Mouse (Mus musculus) fat pad, adult 2 months (tissue): ENCODE results near the gene Pgpep1l.

Source experiments
- DNase-seq: peaks from one replicate; pipeline ENCODE4 v3.0.0-alpha.2; 2011; ENCODE audit warnings: low read depth, low spot score; ENCODE audit errors: extremely low read depth

Pgpep1l gene

DNA sequence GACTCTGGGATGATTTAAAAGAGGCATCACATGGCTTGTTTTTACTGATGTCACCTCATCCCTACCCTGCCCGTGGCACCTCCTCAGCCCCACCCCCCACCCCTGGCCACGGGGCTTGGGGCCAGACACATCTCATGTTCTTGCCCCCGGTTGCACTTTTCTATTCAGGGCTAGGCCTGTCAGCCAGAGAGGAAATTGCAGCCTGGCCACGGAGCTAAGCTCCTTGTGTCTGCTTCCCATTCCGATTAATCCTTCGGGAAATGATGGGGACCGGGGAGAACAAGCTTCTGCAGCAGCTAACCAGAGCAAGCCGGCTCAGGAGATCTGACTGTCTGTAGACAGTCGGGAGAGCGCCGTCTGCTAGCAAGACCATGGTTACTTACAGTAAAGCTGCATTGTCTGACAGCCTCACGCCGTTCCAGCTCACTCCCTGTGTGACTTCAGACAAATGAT is 40.7 kb downstream of the Pgpep1l start:
- DNase-seq = no peak

DNA sequence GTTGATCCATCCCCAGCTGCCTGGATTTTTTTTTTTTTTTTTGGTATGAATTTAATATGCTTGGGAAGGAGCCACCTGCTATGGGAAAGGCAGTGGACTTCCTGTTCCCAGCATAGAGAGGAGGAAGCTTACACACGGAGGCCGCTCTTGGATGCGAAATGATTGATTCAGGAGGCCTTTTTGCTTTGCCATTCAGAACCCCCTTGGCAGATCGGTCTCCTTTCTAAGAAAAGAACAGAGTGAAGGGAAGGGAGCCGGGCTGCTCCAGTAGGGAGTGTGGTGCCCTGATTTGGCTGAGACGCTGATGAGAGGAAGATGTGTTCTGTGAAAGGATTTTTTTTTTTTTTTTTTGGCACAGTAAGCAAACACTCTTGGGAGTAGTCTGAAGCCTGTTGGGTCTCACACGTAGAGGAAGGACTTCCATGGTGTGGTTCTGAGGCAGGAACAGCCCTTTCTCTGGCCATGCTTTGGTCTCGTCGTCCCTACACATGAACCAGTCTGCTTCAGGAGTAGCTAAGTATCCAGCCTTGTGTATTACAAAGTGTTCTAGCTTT is 42.3 kb downstream of the Pgpep1l start:
- no peak for DNase-seq

DNA sequence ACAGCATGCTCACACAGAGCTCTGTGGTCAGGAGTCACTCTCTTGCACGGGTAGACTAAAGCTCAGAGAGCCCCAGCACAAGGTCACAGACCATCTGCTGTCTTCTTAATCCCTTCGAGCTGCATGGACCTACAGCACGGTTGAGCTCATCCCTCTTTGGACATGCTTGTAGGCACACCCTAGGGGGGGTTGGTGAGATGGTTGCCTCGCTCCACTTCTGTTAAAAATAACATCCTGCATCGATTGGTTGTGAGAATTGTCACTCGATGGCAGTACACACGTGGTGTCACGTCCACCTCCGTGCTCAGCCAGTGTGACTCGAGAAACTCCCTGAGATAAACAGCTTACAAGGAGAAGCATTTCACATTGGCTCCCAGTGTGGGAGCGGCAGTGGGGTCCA is 45.2 kb downstream of the Pgpep1l start:
- no peak for DNase-seq

DNA sequence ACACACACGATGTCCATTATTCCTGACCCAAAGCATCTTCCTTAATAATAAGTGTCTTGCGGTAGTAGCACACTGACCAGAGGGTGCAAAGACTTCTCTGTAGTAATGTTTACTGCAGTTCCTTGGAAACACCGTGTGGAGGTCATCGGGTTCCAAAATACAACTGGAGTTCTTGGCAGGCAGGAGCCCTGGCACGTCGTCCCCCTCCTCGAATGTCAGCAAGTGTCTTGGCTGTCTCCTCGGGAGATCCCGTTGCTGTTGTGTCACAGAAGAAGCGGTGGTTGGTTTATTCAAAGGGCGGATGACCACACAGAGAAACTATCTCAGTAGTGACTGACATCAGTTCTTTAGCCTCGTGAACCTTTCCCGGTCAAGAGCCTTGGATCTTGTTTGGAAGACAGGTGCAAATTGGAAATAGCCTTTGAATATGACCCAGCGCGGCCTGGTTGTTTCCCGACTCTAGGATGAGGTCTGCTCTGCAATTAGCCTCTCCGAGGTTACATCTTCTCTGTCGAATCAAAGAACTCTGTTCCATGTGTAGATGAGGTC is 48.4 kb downstream of the Pgpep1l start:
- no peak for DNase-seq

DNA sequence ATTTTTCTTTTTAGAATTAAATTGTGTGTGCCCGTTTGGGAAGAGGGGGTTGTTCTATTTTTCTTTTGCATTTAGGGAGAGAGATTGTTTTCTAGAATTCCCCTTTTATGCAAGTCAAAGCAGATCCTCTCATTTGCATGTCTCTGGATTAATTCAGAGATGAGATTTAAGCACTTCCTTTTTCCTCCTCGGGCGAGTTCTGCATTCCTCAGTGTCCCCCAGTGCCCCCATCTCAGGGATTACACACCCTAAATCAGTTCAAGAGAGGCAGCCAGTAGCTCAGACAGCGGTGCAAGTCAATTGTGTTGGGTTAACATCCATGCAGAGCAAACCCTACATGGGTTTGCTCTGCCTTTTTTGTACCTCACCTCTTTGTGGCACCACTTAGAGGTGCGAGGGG is 50.2 kb downstream of the Pgpep1l start:
- DNase-seq = no peak

DNA sequence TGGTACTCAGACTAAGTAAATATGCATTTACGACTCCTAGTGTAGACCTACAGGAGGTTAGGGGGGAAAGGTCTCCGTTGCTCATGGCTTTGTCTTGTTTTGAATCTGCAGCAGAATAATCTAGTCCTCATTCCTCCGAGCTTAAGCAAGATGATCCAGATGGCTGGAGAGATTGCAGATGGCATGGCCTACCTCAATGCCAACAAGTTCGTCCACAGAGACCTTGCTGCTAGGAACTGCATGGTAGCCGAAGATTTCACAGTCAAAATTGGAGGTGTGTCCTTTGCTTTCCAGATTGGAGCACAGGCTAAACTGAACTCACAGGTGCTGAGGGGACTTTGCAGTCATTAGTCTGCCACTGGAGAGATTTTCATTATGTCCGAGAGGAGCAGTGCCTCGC is 52.1 kb downstream of the Pgpep1l start:
- no peak for DNase-seq

DNA sequence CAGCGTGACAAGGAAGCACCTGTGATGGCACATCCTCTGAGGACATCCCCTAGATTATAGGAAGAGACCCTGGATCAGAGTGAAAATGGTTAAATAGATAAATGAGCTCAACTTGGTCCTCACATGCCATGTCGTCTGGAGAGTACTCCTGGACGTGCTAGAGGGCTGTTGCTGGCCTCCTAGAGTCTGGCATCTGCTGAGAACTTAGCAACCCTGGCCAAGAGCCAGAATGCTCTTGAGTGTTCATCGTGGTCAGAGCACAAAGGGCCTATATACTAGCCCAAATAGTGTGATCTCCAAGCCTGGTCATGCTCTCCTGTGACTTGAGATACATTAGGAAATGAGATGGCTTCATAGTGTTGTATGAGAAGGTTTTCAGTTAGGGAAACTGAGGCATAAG is 53.6 kb downstream of the Pgpep1l start:
- no peak for DNase-seq

DNA sequence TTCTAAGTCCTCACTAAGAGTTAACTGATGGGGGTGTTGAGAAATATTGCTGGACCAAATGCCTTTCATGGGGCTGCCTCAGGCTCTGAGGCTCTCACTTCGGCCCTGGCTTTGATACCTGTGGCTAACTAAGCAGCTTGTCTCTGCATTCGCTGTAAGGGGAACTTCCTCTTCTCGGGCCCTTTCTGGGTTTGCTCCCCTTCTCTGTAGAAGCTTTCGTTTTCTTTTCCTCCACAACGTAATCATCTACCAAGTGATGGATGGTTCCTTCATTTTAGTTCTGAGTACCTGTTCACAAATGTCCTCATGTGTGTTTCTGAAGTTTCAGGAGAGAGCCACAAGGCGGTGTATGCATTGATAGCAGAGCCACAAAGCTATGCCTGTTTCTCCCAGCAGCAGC is 55.0 kb downstream of the Pgpep1l start:
- no peak for DNase-seq

DNA sequence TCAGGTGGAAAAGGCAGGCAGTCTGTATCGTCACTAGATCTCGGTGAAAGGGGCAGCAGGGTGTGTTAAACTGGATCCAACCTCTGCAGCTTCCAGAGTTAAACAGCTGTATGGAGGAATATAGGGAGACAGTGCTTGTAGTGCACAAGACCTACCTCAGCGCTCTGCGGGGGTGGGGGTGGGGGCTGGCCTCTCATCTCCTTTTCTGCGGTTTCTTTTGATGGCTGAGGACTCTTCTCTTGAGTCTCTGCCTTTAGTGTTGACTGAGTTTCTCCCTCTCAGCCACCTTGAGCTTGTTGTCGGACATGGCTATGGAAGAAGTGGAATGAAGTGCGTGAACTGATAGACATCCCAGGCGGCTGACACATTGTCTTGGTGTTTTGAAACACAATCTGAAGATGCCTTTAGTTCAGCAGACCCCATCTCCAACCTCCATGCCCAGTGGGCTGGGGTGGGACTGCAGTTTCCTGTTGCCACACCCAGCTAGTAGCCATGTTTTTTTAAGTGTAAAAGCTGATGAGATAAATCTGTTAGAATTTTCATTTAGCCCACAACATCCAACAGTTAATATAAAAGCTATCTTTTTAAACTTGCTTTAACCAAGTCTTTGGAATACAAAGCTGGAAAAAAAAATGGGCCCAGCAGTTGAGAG is 58.1 kb downstream of the Pgpep1l start:
- no peak for DNase-seq

DNA sequence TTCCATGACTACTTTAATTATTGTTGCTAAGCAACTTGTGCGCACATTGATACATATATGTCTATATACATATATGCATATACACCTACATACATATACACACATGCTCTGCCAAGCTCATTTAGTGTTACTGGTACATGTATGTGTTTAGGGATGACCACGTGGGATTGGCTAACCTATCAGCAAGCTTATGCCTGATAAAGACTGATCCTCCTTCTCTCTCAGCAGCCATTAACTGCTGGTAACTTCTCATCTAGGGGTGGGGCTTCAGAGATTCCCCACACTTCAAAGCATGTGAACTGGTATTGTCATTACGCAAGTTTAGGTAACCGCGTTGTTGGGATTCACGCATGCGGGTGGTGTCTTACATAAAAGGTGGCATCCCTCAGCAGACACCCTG is 64.4 kb downstream of the Pgpep1l start:
- DNase-seq = no peak

DNA sequence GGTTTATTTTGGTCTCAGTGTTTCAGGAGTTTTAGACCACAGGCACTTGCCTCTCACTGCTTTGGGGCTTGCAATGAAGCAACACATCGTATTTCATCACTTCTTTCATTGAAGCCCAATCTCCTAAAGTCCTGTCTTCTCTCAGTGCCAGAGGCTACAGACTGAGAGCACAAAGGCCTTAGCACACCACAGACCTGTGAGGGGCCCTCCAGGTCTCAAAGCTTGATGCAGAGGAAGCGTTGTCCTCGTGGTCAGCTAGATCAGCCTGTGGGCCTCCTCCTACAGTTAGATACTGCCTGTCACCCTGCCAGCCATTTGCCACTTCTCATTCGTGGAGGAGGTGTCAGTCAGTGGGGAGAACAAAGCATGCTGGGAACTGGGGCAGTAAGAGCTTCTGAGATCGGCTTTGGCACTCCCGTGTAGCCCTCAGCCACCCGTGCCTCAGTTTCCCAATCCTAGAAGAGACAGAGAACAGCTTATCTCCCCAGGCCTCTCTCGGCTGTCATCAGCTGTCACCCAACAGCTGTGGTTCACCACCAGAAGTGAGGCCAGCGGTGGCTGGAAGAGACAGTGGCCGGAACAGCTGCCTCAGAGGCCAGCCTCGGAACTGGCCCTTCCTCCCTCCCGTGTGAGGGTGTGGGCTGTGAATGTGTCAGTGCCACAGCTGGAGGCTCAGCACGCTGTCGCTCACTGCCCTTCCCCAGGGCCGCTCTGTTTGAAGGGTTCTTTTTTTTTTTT is 69.9 kb downstream of the Pgpep1l start:
- DNase-seq = no peak

DNA sequence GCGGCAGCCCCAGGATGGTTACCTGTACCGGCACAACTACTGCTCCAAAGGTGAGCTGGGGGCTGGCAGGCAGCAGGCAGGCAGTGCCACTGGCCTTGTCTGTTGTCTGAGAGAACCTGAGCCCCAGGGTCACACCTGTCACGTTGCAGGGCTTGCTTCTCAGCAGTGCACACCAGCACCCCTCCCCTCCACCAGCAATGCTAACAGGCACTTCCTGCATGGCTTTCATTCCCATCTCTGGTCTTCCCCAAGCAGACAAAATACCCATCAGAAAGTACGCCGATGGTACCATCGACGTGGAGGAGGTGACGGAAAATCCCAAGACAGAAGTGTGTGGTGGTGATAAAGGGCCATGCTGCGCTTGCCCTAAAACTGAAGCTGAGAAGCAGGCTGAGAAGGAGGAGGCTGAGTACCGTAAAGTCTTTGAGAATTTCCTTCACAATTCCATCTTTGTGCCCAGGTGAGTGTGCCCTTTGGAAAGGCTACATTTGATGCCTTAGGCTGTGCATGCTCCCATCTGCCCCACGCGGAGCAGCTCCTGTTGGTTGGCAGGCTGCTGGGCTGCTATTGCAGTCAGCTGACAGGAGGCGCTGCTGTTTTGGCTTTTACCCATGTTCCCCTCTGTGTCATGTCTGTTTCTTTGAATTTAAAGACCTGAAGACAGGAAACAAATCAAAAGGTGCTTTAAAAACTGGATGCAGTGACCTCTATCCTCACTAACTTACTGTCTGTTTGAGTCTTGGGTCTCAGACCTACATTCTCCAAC is 74.2 kb downstream of the Pgpep1l start:
- no peak for DNase-seq

DNA sequence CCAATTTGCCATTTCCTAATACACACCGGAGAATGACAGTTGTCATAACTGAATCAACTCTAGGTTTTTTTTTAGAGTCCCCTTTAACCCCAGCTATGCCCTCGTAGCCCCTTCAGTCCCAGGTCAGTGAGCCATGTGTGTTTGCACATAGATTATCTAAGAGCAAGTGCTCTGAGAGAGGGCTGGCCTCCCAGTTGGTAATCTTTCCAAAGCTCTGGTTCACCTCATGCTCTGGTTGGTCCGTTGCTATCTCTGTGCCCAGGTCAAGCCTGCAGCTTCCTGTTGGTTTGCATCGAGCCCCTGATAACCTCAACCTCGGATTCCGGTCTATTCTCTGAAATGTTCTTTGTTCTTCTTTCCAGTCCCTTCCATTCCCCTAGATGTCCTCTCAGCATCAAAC is 74.8 kb downstream of the Pgpep1l start:
- no peak for DNase-seq
